ENCODE assay signal across 12 mouse cellular contexts in the genomic region with DNA sequence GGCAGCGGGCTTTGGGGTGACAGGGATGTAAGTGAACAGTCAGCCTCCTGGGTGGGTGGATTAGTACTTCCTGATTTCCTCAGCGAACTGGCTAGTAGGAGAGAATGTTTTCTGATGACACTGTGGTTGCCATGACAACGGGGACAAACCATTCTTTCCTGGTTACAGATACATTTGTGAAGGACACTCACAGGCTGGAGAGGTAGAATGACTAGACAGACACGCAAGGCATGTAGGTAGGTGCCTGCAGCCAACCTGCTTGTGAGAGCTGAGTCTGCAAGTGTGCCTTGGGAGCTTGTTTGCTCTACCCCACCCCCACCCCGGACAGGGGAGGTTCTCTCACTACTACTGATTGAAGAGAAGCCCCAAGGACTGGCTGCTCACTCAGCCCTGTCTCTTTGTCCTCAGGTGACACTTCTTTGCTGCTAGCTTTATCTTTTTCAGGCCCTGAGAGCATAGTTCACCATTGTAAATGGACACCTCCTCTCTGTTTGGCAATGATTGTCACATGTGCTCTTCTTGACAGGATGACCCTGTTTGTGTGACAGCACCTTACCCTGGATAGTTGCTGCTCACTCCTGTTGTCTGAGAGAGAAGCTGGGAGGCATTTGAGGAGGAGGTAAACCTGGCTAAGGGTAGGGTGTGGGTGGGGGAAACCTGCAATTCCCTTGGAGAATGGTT. TPM values are rescaled to one million over a fixed set of nuclear protein-coding genes. Genes with fewer than 3 reads are reported as not detected.
DNase-seq lines count a peak whose midpoint lies in the region; ATAC-seq and TF ChIP-seq lines count a peak whose summit lies in the region.
"Not testable (repeated sequence)": the region's sequence is repeated elsewhere in the genome, so short reads cannot be mapped to it uniquely, and the experiment has no call there.
"Had no signal": no experiment of that assay in that cellular context is flagged by ENCODE, and none has a peak within 500 bp of the region (broad histone marks: within the 10 kb centered on the region; RNA-seq: fewer than 3 reads in every experiment).

TSS of gene Gm5936 (plus strand) at position 355 of the 681 bp plus-strand sequence.

- 51% methylated on average over 3 of the region's 5 CpGs for WGBS in forebrain, embryonic 11.5 days
- 51% methylated on average over 2 of the region's 5 CpGs for WGBS in hindbrain, postnatal 0 days
- WGBS in midbrain, embryonic 11.5 days, result 62% methylated on average over 3 of the region's 5 CpGs

- H3K4me1 ChIP-seq in forebrain, embryonic 11.5 days (replicated peaks; ENCODE audit: control insufficient read depth, insufficient read depth, low read length); hindbrain, postnatal 0 days (ENCODE audit: insufficient read depth, low read length); midbrain, embryonic 11.5 days (ENCODE audit: control insufficient read depth, insufficient read depth, low read length): not testable (repeated sequence)

- H3K9me3 ChIP-seq in forebrain, embryonic 11.5 days (ENCODE audit: control insufficient read depth, low read length); hindbrain, postnatal 0 days (ENCODE audit: low read length); midbrain, embryonic 11.5 days (ENCODE audit: control insufficient read depth, low read length): not testable (repeated sequence)

- intact Hi-C loops in gastrocnemius, adult 2 months (cut with DNase I); left cerebral cortex, postnatal 4 days (cut with DNase I): not testable (repeated sequence)

- H3K27ac ChIP-seq in forebrain, embryonic 11.5 days (ENCODE audit: low read depth, low read length); gastrocnemius, adult 2 months; hindbrain, postnatal 0 days; midbrain, embryonic 11.5 days (ENCODE audit: low read depth, low read length): not testable (repeated sequence)

- ATAC-seq in forebrain, embryonic 11.5 days (replicated peaks; ENCODE audit: low FRiP score), result not testable (repeated sequence)
- peak; percentile 90 for ATAC-seq in hindbrain, postnatal 0 days
- peak; percentile 48; the same call in 1 of the 2 replicates for ATAC-seq in midbrain, embryonic 11.5 days (ENCODE audit: low FRiP score)

- not testable (repeated sequence) for H3K27me3 ChIP-seq in forebrain, embryonic 11.5 days (ENCODE audit: control insufficient read depth, insufficient read depth, low read length); hindbrain, postnatal 0 days (ENCODE audit: insufficient read depth, low read length); midbrain, embryonic 11.5 days (ENCODE audit: control insufficient read depth, insufficient read depth, low read length)

- H3K9ac ChIP-seq in forebrain, embryonic 11.5 days (ENCODE audit: low read length); hindbrain, postnatal 0 days (replicated peaks; ENCODE audit: low read length); midbrain, embryonic 11.5 days (ENCODE audit: low read length): not testable (repeated sequence)

- H3K4me2 ChIP-seq in forebrain, embryonic 11.5 days (ENCODE audit: low read depth, low read length, severe bottlenecking); hindbrain, postnatal 0 days (ENCODE audit: low read depth, low read length); midbrain, embryonic 11.5 days: not testable (repeated sequence)

- H3K36me3 ChIP-seq in forebrain, embryonic 11.5 days (ENCODE audit: control insufficient read depth, insufficient read depth, low read length); hindbrain, postnatal 0 days (ENCODE audit: insufficient read depth, low read length); midbrain, embryonic 11.5 days (ENCODE audit: control insufficient read depth, insufficient read depth, low read length): not testable (repeated sequence)

- peak; percentile 21 to 22 for DNase-seq in adrenal gland, adult (ENCODE audit: inconsistent age in 2 of 2, low spot score in 1 of 2)
- peak; percentile 18 for DNase-seq in forebrain, embryonic 11.5 days (ENCODE audit: low spot score)
- peak; percentile 14 for DNase-seq in gastrocnemius, adult 2 months
- DNase-seq in hindbrain, postnatal 0 days (ENCODE audit: low spot score), result peak; percentile 33
- DNase-seq in layer of hippocampus, adult 18-20 months (ENCODE audit: low spot score in 2 of 2), result peak; percentile 11 to 79
- peak; percentile 3 for DNase-seq in left cerebral cortex, postnatal 4 days
- DNase-seq in midbrain, embryonic 11.5 days (ENCODE audit: low spot score, missing footprints), result not testable (repeated sequence)
- peak; percentile 35 to 79 for DNase-seq in right cerebral cortex, postnatal 10 days (ENCODE audit: low spot score in 2 of 2)

- not testable (repeated sequence) for H3K4me3 ChIP-seq in forebrain, embryonic 11.5 days (ENCODE audit: low read depth, low read length); gastrocnemius, adult 2 months; hindbrain, postnatal 0 days (ENCODE audit: low read length); midbrain, embryonic 11.5 days (ENCODE audit: low read depth, low read length)

- TF ChIP-seq CTCF in gastrocnemius, adult 2 months (IDR thresholded peaks at IDR 0.05); hindbrain, postnatal 0 days (IDR thresholded peaks at IDR 0.05; ENCODE audit: low read depth): not testable (repeated sequence)

RNA-seq across cellular contexts. Expression of gene Gm5936, which starts in this region (rescaled TPM):
- polyA plus RNA-seq in forebrain, embryonic 11.5 days (2014; fragmentation: Nextera tagmentation; extraction: Ambion mirVana), result 0.08 TPM in 1 of 2 replicates, not detected in the other
- not detected for total RNA-seq in gastrocnemius, adult 2 months (2021)
- total RNA-seq in hindbrain, postnatal 0 days (2014; rRNA removed), result not detected in 2 replicates
- not detected in 2 replicates for polyA plus RNA-seq in hindbrain, postnatal 0 days (2015; fragmentation: Nextera tagmentation; extraction: Ambion mirVana)
- total RNA-seq in layer of hippocampus, adult 18-20 months (2021), result under 1 TPM; 0.37 to 0.43 TPM
- under 1 TPM; 0.14 to 0.22 TPM for total RNA-seq in left cerebral cortex, postnatal 4 days (2021)
- 0.14 TPM in 1 of 2 replicates, not detected in the other for polyA plus RNA-seq in midbrain, embryonic 11.5 days (2014; fragmentation: Nextera tagmentation; extraction: Ambion mirVana)
- total RNA-seq: gastrocnemius, postnatal 36 days had no signal
- polyA plus RNA-seq: liver, embryonic 14.5 days; midbrain, embryonic 10.5 days; stomach, embryonic 15.5 days had no signal

Comparison
In these comparisons a context has a peak if more than half of its experiments do, and no peak if none do; other contexts are left out.
1. Peak in DNase-seq in forebrain, embryonic 11.5 days; RNA of the gene not detected or under 1 TPM.
2. Peak in DNase-seq in gastrocnemius, adult 2 months; RNA of the gene not detected or under 1 TPM.
3. Peak in DNase-seq and ATAC-seq in hindbrain, postnatal 0 days; RNA of the gene not detected or under 1 TPM.
4. Peak in DNase-seq in layer of hippocampus, adult 18-20 months; RNA of the gene not detected or under 1 TPM.
5. Peak in DNase-seq in left cerebral cortex, postnatal 4 days; RNA of the gene not detected or under 1 TPM.
6. Peak in ATAC-seq in midbrain, embryonic 11.5 days; RNA of the gene not detected or under 1 TPM.